Mouse (Mus musculus): ENCODE data around the gene 1700129C05Rik. TPM values are rescaled to one million over a fixed set of nuclear protein-coding genes. Genes with fewer than 3 reads are reported as not detected.

The 1700129C05Rik gene
- total RNA-seq (2014; rRNA removed) (not detected in 2 replicates), polyA plus RNA-seq (2015; fragmentation: Nextera tagmentation; extraction: Ambion mirVana) (not detected in 2 replicates)

DNA sequence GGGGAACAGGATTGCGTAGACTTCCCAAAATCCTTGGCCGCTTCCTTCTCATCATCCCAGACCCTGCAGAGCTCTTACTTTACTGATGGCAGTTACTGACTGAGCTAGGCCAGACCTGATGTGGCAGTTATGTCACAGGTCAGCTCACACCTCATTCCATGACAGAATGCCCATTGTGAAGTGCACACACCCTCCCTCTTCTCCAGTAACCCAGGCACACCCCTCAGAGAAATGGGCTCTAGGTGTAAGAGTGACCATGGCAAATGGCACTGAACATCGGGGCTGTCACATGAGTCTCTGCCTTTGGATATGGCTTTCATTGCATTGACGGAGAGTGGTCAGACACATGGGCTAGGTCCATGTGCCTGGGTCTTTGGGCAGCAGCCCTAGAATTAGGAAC lies at the start of gene 1700129C05Rik:
1700129C05Rik (minus strand) TSS at position 101 of the 400 bp plus-strand sequence.
- WGBS, result 95% methylated on average over 4 of the region's 4 CpGs
- H3K27ac ChIP-seq (ENCODE audit: low read depth, low read length), result no peak within 1 kb of the TSS

DNA sequence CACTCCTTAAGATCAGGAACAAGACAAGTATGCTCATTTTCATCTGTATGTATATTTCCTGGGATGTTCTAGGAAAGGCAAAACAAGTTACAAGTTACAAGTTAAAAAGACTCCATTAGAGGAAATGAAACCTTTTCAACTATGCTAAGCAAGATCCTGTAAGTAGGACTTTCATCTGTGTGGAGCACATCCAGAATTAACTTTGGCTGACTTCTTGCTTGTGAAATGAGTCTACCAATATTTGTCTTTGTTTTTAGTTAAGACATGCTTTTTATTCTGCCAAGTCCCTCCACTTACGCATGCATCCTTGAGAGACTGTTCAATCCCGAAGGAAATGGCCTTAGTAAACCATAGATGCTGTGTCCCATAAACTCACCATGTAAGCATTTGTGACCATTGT lies 43.4 kb upstream of the 1700129C05Rik start:
- no peaks in the 10 kb centered on the region for H3K4me1 ChIP-seq (ENCODE audit: insufficient read depth)
- no peak for ATAC-seq
- no peak overlapping the region for H3K9ac ChIP-seq
- no peak overlapping the region for H3K27ac ChIP-seq (ENCODE audit: low read depth, low read length)
- H3K4me2 ChIP-seq (ENCODE audit: low read depth), result no peak overlapping the region
- no peak overlapping the region for H3K4me3 ChIP-seq (ENCODE audit: low read depth, low read length)
- H3K9me3 ChIP-seq (ENCODE audit: low read length), result no peaks in the 10 kb centered on the region
- DNase-seq, result no peak
- TF ChIP-seq CTCF (IDR thresholded peaks at IDR 0.05; ENCODE audit: low read depth), result no peak
- no peaks in the 10 kb centered on the region for H3K27me3 ChIP-seq (ENCODE audit: insufficient read depth, low read length)
- 89% methylated on average over 2 of the region's 2 CpGs for WGBS
- no peaks in the 10 kb centered on the region for H3K36me3 ChIP-seq (ENCODE audit: insufficient read depth)

More for the DNA sequence above, at the start of gene 1700129C05Rik:
- Histone ChIP-seq H3K4me3 (ENCODE audit: low read depth, low read length) (no peak within 1 kb of the TSS), H3K27me3 (ENCODE audit: insufficient read depth, low read length) (no peaks in the 10 kb centered on the region), H3K4me2 (ENCODE audit: low read depth) (no peak within 1 kb of the TSS), H3K4me1 (ENCODE audit: insufficient read depth) (no peaks in the 10 kb centered on the region), H3K9me3 (ENCODE audit: low read length) (no peaks in the 10 kb centered on the region), H3K36me3 (ENCODE audit: insufficient read depth) (no peaks in the 10 kb centered on the region), H3K9ac (no peak within 1 kb of the TSS)
- TF ChIP-seq CTCF (IDR thresholded peaks at IDR 0.05; ENCODE audit: low read depth), result no peak
- DNase-seq (no peak), ATAC-seq (no peak)

DNA sequence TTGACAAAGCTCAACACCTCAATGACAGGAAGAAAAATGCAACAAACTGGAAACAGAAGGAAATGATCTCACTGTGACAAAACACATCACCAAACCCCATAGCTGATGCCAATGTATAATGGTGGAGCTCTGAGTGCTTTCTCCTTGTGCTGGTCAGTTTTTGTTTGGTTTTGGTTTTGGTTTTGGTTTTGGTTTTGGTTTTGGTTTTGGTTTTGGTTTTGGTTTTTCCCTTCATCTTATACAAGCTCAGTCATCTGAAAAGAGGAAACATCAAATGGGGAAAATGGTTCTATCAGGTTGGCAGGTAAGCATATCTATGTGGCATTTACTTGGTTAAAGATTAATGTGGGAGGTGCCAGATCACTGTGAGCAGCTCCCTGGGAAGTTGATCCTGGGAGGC lies 42.8 kb upstream of the 1700129C05Rik start:
- no peak for TF ChIP-seq CTCF (IDR thresholded peaks at IDR 0.05; ENCODE audit: low read depth)
- ATAC-seq, result no peak

DNA sequence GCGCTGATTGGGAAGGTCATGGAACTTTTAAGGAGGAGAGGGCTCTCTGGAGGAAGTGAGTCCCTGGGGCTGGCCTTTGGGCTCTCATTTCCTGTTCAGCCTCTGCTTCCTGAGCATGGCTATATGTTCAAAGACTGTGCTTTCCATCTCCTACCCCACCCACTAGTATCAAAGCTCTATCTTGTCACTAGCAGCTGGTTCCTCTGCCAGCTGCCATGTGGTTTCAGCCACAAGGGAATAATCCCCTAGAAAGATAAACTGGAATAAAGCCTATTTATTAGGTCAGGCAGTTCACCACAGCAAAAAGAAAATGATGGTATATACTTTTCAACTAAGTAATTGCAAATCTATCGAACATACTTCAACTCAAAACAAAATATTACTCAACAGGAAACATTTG lies 40.0 kb upstream of the 1700129C05Rik start:
- DNase-seq (no peak), ATAC-seq (no peak)
- H3K9ac ChIP-seq, result no peak overlapping the region
- H3K9me3 ChIP-seq (ENCODE audit: low read length), result no peaks in the 10 kb centered on the region
- no peak overlapping the region for H3K4me3 ChIP-seq (ENCODE audit: low read depth, low read length)
- 88% methylated on average over 2 of the region's 2 CpGs for WGBS
- no peaks in the 10 kb centered on the region for H3K27me3 ChIP-seq (ENCODE audit: insufficient read depth, low read length)
- TF ChIP-seq CTCF (IDR thresholded peaks at IDR 0.05; ENCODE audit: low read depth), result no peak
- H3K4me2 ChIP-seq (ENCODE audit: low read depth), result no peak overlapping the region
- H3K27ac ChIP-seq (ENCODE audit: low read depth, low read length), result no peak overlapping the region
- H3K4me1 ChIP-seq (ENCODE audit: insufficient read depth), result no peaks in the 10 kb centered on the region
- no peaks in the 10 kb centered on the region for H3K36me3 ChIP-seq (ENCODE audit: insufficient read depth)

More for the DNA sequence above, 42.8 kb upstream of the 1700129C05Rik start:
- DNase-seq, result no peak
- H3K4me1 ChIP-seq (ENCODE audit: insufficient read depth), result no peaks in the 10 kb centered on the region
- H3K9ac ChIP-seq, result no peak overlapping the region
- H3K27ac ChIP-seq (ENCODE audit: low read depth, low read length), result no peak overlapping the region
- no peak overlapping the region for H3K4me2 ChIP-seq (ENCODE audit: low read depth)
- no peaks in the 10 kb centered on the region for H3K36me3 ChIP-seq (ENCODE audit: insufficient read depth)
- no peak overlapping the region for H3K4me3 ChIP-seq (ENCODE audit: low read depth, low read length)
- no peaks in the 10 kb centered on the region for H3K27me3 ChIP-seq (ENCODE audit: insufficient read depth, low read length)
- no peaks in the 10 kb centered on the region for H3K9me3 ChIP-seq (ENCODE audit: low read length)

DNA sequence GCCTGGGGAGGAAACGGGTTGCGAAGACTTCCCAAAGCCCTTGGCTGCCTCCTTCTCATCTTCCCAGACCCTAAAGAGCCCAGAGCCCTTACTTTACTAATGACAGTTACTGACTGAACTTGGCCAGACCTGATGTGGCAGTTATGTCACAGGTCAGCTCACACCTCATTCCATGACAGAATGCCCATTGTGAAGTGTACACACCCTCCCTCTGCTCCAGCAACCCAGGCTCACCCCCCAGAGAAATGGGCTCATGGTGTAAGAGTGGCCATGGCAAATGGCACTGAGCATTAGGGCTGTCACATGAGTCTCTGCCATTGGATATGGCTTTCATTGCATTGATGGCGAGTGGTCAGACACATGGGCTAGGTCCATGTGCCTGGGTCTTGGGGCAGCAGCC lies 36.0 kb upstream of the 1700129C05Rik start, which contains the start of gene Gm5142:
Gm5142 (minus strand) TSS at position 101 of the 400 bp plus-strand sequence.
- H3K9ac ChIP-seq, result no peak within 1 kb of the TSS
- H3K36me3 ChIP-seq (ENCODE audit: insufficient read depth), result no peaks in the 10 kb centered on the region
- TF ChIP-seq CTCF (IDR thresholded peaks at IDR 0.05; ENCODE audit: low read depth), result no peak
- 95% methylated on average over 3 of the region's 3 CpGs for WGBS
- no peak within 1 kb of the TSS for H3K4me3 ChIP-seq (ENCODE audit: low read depth, low read length)
- H3K27ac ChIP-seq (ENCODE audit: low read depth, low read length), result no peak within 1 kb of the TSS
- DNase-seq, result no peak
- no peak within 1 kb of the TSS for H3K4me2 ChIP-seq (ENCODE audit: low read depth)
- no peaks in the 10 kb centered on the region for H3K4me1 ChIP-seq (ENCODE audit: insufficient read depth)
- no peaks in the 10 kb centered on the region for H3K9me3 ChIP-seq (ENCODE audit: low read length)
- H3K27me3 ChIP-seq (ENCODE audit: insufficient read depth, low read length), result no peaks in the 10 kb centered on the region
- no peak for ATAC-seq

GRCm38 (mm10) chr14:59157016-59157698 lies 14.5 kb upstream of the 1700129C05Rik start:
- DNase-seq (no peak), ATAC-seq (no peak)
- no peaks in the 10 kb centered on the region for H3K9me3 ChIP-seq (ENCODE audit: low read length)
- H3K9ac ChIP-seq, result no peak overlapping the region
- no peak for TF ChIP-seq CTCF (IDR thresholded peaks at IDR 0.05; ENCODE audit: low read depth)
- H3K4me3 ChIP-seq (ENCODE audit: low read depth, low read length), result no peak overlapping the region
- H3K4me2 ChIP-seq (ENCODE audit: low read depth), result no peak overlapping the region
- H3K27me3 ChIP-seq (ENCODE audit: insufficient read depth, low read length), result no peaks in the 10 kb centered on the region
- H3K36me3 ChIP-seq (ENCODE audit: insufficient read depth), result no peaks in the 10 kb centered on the region
- H3K4me1 ChIP-seq (ENCODE audit: insufficient read depth), result no peaks in the 10 kb centered on the region
- H3K27ac ChIP-seq (ENCODE audit: low read depth, low read length), result no peak overlapping the region
- 80% methylated on average over 3 of the region's 3 CpGs for WGBS

DNA sequence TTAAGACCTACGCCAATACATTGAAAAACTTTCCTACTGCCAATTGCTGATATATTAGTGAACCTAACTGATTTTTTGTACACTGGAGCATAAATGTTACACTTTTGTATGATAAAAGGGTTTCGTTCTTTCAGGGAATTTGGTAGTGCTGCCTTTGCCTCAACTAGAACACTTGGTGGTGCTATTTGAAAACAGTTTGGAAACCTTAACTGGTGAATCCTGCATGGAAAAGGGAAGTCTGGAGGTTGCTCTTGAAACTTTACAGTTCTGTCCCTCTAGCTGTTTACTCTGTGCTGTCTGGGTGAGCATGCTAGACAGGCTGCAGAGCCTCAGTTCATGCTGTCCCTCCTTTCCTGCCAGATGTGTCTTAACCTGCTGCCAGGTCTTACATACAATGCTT lies 12.9 kb upstream of the 1700129C05Rik start:
- Histone ChIP-seq H3K4me2 (ENCODE audit: low read depth) (no peak overlapping the region), H3K4me1 (ENCODE audit: insufficient read depth) (no peaks in the 10 kb centered on the region), H3K9ac (no peak overlapping the region), H3K36me3 (ENCODE audit: insufficient read depth) (no peaks in the 10 kb centered on the region), H3K27ac (ENCODE audit: low read depth, low read length) (no peak overlapping the region), H3K9me3 (ENCODE audit: low read length) (no peaks in the 10 kb centered on the region), H3K27me3 (ENCODE audit: insufficient read depth, low read length) (no peaks in the 10 kb centered on the region), H3K4me3 (ENCODE audit: low read depth, low read length) (no peak overlapping the region)
- 82% methylated on average over 2 of the region's 2 CpGs for WGBS
- peak; percentile 69 for TF ChIP-seq CTCF (IDR thresholded peaks at IDR 0.05; ENCODE audit: low read depth)
- ATAC-seq (peak; percentile 43; the same call in 1 of the 2 replicates), DNase-seq (peak; percentile 54)
